Mouse (Mus musculus): ENCODE results near the gene Gm16181.

Gene Gm16181

GRCm38 (mm10) chr17:35225456-35225855, 4.8 kb downstream of the Gm16181 start:
- CTCF ChIA-PET = interaction anchor here (1.2 kb wide), 1 partner anchor 47 kb away, joined by 3 read pairs; no protein-coding TSS in a partner anchor

- CTCF ChIA-PET = interaction anchor here (1.0 kb wide), 1 partner anchor 15 kb away, joined by 3 read pairs; no protein-coding TSS in a partner anchor
These were observed 6.0 kb downstream of the Gm16181 start for GRCm38 (mm10) chr17:35226561-35227046.

GRCm38 (mm10) chr17:35231022-35231421, 10.4 kb downstream of the Gm16181 start:
- CTCF ChIA-PET = interaction anchor here (0.6 to 1.9 kb wide), 7 partner anchors 9 to 63 kb away, joined by 3 to 13 read pairs (median 4); partner anchors contain the start of genes Lst1 and Ltb

GRCm38 (mm10) chr17:35232043-35232442, 11.4 kb downstream of the Gm16181 start:
- CTCF ChIA-PET = interaction anchor here (0.6 to 1.9 kb wide), 16 partner anchors 11 to 79 kb away, joined by 3 to 13 read pairs (median 4); partner anchors contain the start of genes Lst1 and Ltb

- CTCF ChIA-PET = interaction anchor here (0.6 to 1.9 kb wide), 12 partner anchors 15 to 67 kb away, joined by 3 to 9 read pairs (median 4); partner anchors contain the start of gene Ltb
These were observed 12.0 kb downstream of the Gm16181 start for GRCm38 (mm10) chr17:35232659-35233058.

- CTCF ChIA-PET = interaction anchor here (0.5 to 1.9 kb wide), 12 partner anchors 37 to 118 kb away, joined by 3 to 9 read pairs (median 4); partner anchors contain the start of genes Ltb and Ly6g5b
These were observed 12.7 kb downstream of the Gm16181 start, which contains the start of gene Atp6v1g2 for GRCm38 (mm10) chr17:35233114-35233980. Gene Atp6v1g2, plus strand, starts transcription at chr17:35233660.

GRCm38 (mm10) chr17:35234090-35234489, 13.5 kb downstream of the Gm16181 start:
- CTCF ChIA-PET = interaction anchor here (0.7 to 1.6 kb wide), 3 partner anchors 49 to 66 kb away, joined by 4 to 7 read pairs (median 4); no protein-coding TSS in a partner anchor

- CTCF ChIA-PET = interaction anchor here (1.1 to 1.6 kb wide), 3 partner anchors 64 to 68 kb away, joined by 4 to 7 read pairs (median 5); no protein-coding TSS in a partner anchor
These were observed 14.3 kb downstream of the Gm16181 start for GRCm38 (mm10) chr17:35234903-35235302.

GRCm38 (mm10) chr17:35235614-35236389, 15.2 kb downstream of the Gm16181 start, which contains the start of gene Nfkbil1:
Gene Nfkbil1, minus strand, starts transcription at chr17:35235792.
- CTCF ChIA-PET = interaction anchor here (0.6 to 1.1 kb wide), 4 partner anchors 51 to 104 kb away, joined by 3 to 5 read pairs (median 4); partner anchors contain the start of gene Apom

- CTCF ChIA-PET = interaction anchor here (0.6 kb wide), 1 partner anchor 105 kb away, joined by 3 read pairs; the partner anchor contains the start of gene Apom
These were observed 15.7 kb downstream of the Gm16181 start for GRCm38 (mm10) chr17:35236390-35236746.

- CTCF ChIA-PET = interaction anchor here (0.7 to 1.1 kb wide), 2 partner anchors 67 to 185 kb away, joined by 3 read pairs; no protein-coding TSS in a partner anchor
These were observed 16.4 kb downstream of the Gm16181 start for GRCm38 (mm10) chr17:35236996-35237395.

- CTCF ChIA-PET = interaction anchor here (0.7 to 1.1 kb wide), 2 partner anchors 67 to 186 kb away, joined by 3 read pairs; no protein-coding TSS in a partner anchor
These were observed 16.9 kb downstream of the Gm16181 start for GRCm38 (mm10) chr17:35237504-35237903.

GRCm38 (mm10) chr17:35239700-35240099, 19.1 kb downstream of the Gm16181 start:
- CTCF ChIA-PET = interaction anchor here (0.6 kb wide), 1 partner anchor 143 kb away, joined by 10 read pairs; no protein-coding TSS in a partner anchor

- CTCF ChIA-PET = interaction anchor here (0.5 to 0.8 kb wide), 2 partner anchors 30 to 104 kb away, joined by 3 read pairs; no protein-coding TSS in a partner anchor
These were observed 20.0 kb downstream of the Gm16181 start for GRCm38 (mm10) chr17:35240384-35241304.

- CTCF ChIA-PET = interaction anchor here (0.8 to 1.2 kb wide), 2 partner anchors 16 to 31 kb away, joined by 3 to 4 read pairs; no protein-coding TSS in a partner anchor
These were observed 20.8 kb downstream of the Gm16181 start, which contains the start of gene Ddx39b for GRCm38 (mm10) chr17:35241305-35242014. Gene Ddx39b, plus strand, starts transcription at chr17:35241746.

- CTCF ChIA-PET = interaction anchor here (0.6 to 1.2 kb wide), 3 partner anchors 15 to 1160 kb away, joined by 3 to 4 read pairs (median 3); no protein-coding TSS in a partner anchor
These were observed 21.6 kb downstream of the Gm16181 start for GRCm38 (mm10) chr17:35242015-35242941.

- CTCF ChIA-PET = interaction anchor here (0.6 to 0.7 kb wide), 2 partner anchors 33 to 1161 kb away, joined by 3 read pairs; no protein-coding TSS in a partner anchor
These were observed 22.5 kb downstream of the Gm16181 start for GRCm38 (mm10) chr17:35243086-35243485.
